Mouse (Mus musculus) spleen, adult 2 months (tissue): ENCODE results near the gene Snrpb2. TPM values are rescaled to one million over a fixed set of nuclear protein-coding genes. Genes with fewer than 3 reads are reported as not detected.

ENCODE experiments used
- DNase-seq, 2 experiments: peaks; one replicate each; pipeline versions ENCODE4 v3.0.0 to v3.0.0-alpha.2; 2012 to 2021; ENCODE audit warnings: low spot score in 2 of 2, low read depth in 1 of 2
- H3K27ac ChIP-seq: fragments of 200-500 bp; 2 replicates; pipeline ENCODE4 v1.5.1; 2012; ENCODE audit warnings: low read length, inconsistent platforms; ENCODE audit not compliant: insufficient read depth
- H3K27me3 ChIP-seq: fragments of 200-500 bp; 2 replicates; pipeline ENCODE4 v1.6.1; 2012; ENCODE audit warnings: mild to moderate bottlenecking, moderate library complexity, low read length, inconsistent platforms; ENCODE audit not compliant: control insufficient read depth, insufficient read depth
- H3K36me3 ChIP-seq: fragments of 200-500 bp; 2 replicates; pipeline ENCODE4 v1.6.1; 2012; ENCODE audit warnings: mild to moderate bottlenecking, low read length, inconsistent platforms; ENCODE audit not compliant: control insufficient read depth, insufficient read depth
- H3K4me1 ChIP-seq: fragments of 200-500 bp; 2 replicates; pipeline ENCODE4 v1.6.1; 2011; ENCODE audit warnings: inconsistent platforms; ENCODE audit not compliant: control insufficient read depth, insufficient read depth, insufficient read length
- H3K4me3 ChIP-seq: fragments of 200-500 bp; 2 replicates; pipeline ENCODE4 v1.5.1; 2011; ENCODE audit warnings: mild to moderate bottlenecking, inconsistent platforms; ENCODE audit not compliant: insufficient read depth, insufficient read length; ENCODE audit errors: extremely low read depth
- CTCF ChIP-seq: fragments of 200-500 bp; IDR thresholded peaks from 2 replicates; pipeline ENCODE4 v1.5.1; 2011; ENCODE audit warnings: mild to moderate bottlenecking, inconsistent platforms; ENCODE audit not compliant: insufficient read depth, insufficient read length, insufficient replicate concordance; ENCODE audit errors: extremely low read depth
- POLR2A ChIP-seq: fragments of 200-500 bp; IDR thresholded peaks from 2 replicates; pipeline ENCODE4 v1.6.1; 2011; ENCODE audit warnings: low read depth, low read length, inconsistent platforms
- WGBS: fragments of 180-500 bp; shearing (Covaris S2); methylation state at CpG from one replicate; pipeline ENCODE4 v1.1.7; 2018; 5-methylcytosine and 5-hydroxymethylcytosine counted together
- polyA plus RNA-seq: library from polyadenylated mRNA; depleted of rRNA; stranded (reverse); fragments of >200 nt; gene quantifications from 2 replicates; pipeline ENCODE4 v1.2.3, GENCODE M21; 2012

Snrpb2 gene
- polyA plus RNA-seq, 1 experiment, result 2.0 TPM

DNA sequence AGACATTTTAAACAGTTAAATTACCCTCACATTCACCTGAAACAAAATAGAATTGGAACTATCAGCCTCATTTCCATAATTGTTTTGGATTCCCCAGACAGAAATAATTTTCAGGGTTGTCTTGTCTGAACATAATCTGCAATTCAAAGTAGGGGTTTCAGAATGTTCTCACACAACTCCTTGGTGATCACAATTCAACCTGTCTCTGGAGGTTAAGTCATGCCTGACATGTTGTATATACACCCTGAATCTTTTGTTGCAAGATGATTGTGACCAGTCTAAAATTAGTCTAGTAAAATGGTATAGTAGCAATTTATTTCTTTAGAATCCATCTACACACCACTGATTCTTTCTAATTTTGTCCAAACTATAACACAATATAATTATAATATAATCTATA, 7.6 kb upstream of the Snrpb2 start:
- no peak overlapping the region for H3K27ac ChIP-seq
- TF ChIP-seq POLR2A (no peak), CTCF (no peak)
- no peak for DNase-seq
- no peak overlapping the region for H3K4me3 ChIP-seq
- no peaks in the 10 kb centered on the region for H3K4me1 ChIP-seq
- H3K36me3 ChIP-seq, result no peaks in the 10 kb centered on the region
- H3K27me3 ChIP-seq, result no peaks in the 10 kb centered on the region

DNA sequence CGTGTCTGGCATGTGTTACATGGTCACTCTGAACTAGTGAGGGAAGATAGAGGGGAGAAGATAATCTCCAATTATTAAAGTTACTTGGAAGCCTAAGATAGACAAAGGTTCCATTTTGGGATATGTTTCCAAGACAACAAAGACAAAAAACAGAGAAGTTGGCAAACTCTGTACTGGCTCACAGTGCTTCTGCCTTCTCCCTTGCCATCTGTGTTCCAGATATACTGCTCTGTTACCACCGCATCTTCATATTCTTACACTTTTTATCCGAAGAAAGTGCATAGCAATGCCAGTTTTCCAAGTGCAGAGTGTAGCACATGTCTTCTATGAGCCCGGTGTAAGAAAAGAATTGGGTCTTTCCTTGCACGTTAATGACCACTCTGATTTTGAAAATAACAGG, 6.1 kb upstream of the Snrpb2 start:
- DNase-seq, result no peak
- Histone ChIP-seq H3K4me3 (no peak overlapping the region), H3K4me1 (no peaks in the 10 kb centered on the region), H3K36me3 (no peaks in the 10 kb centered on the region), H3K27ac (no peak overlapping the region), H3K27me3 (no peaks in the 10 kb centered on the region)
- no peak for TF ChIP-seq CTCF
- TF ChIP-seq POLR2A, result no peak
- 72% methylated on average over 5 of the region's 5 CpGs for WGBS

DNA sequence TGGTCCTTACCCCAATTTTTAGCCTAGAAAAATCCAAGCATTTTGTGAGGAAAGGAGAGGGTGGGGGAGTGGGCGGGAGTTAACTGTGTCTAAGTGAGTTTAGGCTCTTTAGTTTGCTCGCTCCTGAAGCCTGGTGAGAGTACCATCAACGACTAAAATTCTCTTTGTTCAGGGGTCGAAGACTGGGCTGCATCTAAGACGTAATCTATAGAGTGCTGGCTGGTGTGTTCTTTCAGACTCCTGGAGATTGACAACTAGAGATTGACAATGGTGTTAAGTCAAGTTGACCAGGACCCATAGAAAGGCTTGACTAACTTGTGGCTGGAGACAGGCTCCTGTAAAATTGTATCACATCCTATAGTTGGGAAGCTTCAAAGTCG, 417 bp upstream of the Snrpb2 start:
- 67% methylated on average over 6 of the region's 6 CpGs for WGBS

DNA sequence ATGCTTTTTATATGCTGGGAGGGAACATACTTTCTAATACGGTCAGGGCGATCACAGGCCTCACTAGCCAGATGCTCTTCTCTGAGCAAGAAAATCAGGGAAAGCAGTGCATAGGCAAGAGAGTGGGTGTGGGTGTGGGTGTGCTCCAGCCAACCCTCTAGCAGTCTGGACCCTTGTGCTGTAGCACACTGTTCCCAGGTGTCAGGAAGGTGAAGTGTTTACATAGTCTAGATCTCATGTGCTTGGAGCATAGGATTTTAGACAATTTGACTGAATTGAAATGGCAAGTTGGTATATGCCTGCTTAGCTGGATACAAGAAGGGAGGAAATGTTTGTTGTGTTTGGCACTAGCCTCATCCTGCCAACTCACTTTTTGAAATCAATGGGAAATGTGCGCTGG, 3.1 kb downstream of the Snrpb2 start:
- peaks cover 3% of the 10 kb centered on the region; the same call in 1 of the 2 replicates for H3K4me1 ChIP-seq
- TF ChIP-seq CTCF (no peak), POLR2A (no peak)
- H3K36me3 ChIP-seq, result peaks cover 17% of the 10 kb centered on the region
- H3K27me3 ChIP-seq, result no peaks in the 10 kb centered on the region
- 96% methylated on average over 3 of the region's 3 CpGs for WGBS
- no peak for DNase-seq
- no peak overlapping the region for H3K27ac ChIP-seq
- no peak overlapping the region for H3K4me3 ChIP-seq

More for the DNA sequence above, 417 bp upstream of the Snrpb2 start:
- Histone ChIP-seq H3K27ac (no peak overlapping the region), H3K27me3 (no peaks in the 10 kb centered on the region), H3K4me1 (peaks cover 3% of the 10 kb centered on the region; the same call in 1 of the 2 replicates), H3K4me3 (peak overlapping the region; percentile 97), H3K36me3 (peaks cover 1% of the 10 kb centered on the region; the same call in 1 of the 2 replicates)
- DNase-seq, result no peak
- TF ChIP-seq CTCF (no peak), POLR2A (no peak)

DNA sequence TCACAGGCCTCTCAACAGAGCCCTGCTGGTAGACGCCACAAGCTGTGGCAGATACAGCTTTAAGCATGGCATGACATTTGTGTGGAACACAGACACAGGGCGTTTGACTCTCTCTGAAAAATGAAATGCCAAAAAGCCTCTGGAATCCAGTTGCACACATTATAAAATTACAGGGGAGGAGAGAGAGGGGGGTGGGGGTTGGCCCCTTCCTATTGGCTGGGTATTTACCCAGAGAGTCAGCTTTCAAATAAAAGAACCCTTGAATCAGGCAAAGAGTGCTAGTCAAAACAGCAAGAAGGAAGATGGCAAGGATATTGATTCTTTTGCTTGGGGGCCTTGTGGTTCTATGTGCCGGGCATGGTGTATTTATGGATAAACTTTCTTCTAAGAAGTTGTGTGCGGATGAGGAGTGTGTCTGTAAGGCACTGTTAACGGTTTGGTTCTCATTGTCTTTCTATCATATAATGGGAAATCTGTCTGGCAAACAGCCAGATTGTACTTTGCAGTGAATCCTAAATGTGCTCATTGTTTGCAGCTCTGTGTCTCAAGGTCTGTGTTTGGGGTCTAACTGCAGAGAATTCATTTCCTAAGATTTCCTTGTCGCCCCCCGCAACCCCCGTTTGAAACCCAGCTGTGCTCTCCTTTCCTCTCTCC, 15.5 kb downstream of the Snrpb2 start, which contains the start of gene Otor:
TSS of gene Otor (plus strand) at position 276 of the 654 bp plus-strand sequence.
- H3K27me3 ChIP-seq, result no peaks in the 10 kb centered on the region
- no peak for DNase-seq
- H3K27ac ChIP-seq, result no peak within 1 kb of the TSS
- H3K4me1 ChIP-seq, result no peaks in the 10 kb centered on the region
- no peak within 1 kb of the TSS for H3K4me3 ChIP-seq
- TF ChIP-seq POLR2A, result no peak
- TF ChIP-seq CTCF, result no peak
- WGBS, result 86% methylated on average over 8 of the region's 8 CpGs
- H3K36me3 ChIP-seq, result no peaks in the 10 kb centered on the region

DNA sequence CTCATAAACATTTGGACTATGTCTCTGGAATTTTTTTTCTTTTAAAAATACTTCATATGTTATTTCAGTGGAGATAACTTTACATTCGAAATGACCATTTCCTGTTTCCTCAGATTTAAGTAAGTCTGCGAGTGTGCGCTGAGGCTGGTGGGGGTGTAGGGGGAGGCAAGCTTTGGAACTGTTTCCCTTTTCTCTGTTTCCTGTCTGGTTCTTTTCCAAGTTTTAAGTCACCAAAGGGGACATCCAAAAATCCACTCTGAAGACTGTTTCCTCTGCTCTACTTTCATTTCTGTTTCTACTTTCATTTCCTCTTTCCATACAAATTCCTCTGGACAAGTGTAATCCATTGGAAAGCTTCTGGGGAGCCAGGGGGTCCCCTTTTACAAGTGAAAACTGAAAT, 18.9 kb downstream of the Snrpb2 start:
- WGBS, result 3% methylated on average over 3 of the region's 3 CpGs
- Histone ChIP-seq H3K4me1 (no peaks in the 10 kb centered on the region), H3K4me3 (no peak overlapping the region), H3K27ac (no peak overlapping the region), H3K27me3 (no peaks in the 10 kb centered on the region), H3K36me3 (no peaks in the 10 kb centered on the region)
- DNase-seq, result no peak
- TF ChIP-seq CTCF, result no peak
- no peak for TF ChIP-seq POLR2A

DNA sequence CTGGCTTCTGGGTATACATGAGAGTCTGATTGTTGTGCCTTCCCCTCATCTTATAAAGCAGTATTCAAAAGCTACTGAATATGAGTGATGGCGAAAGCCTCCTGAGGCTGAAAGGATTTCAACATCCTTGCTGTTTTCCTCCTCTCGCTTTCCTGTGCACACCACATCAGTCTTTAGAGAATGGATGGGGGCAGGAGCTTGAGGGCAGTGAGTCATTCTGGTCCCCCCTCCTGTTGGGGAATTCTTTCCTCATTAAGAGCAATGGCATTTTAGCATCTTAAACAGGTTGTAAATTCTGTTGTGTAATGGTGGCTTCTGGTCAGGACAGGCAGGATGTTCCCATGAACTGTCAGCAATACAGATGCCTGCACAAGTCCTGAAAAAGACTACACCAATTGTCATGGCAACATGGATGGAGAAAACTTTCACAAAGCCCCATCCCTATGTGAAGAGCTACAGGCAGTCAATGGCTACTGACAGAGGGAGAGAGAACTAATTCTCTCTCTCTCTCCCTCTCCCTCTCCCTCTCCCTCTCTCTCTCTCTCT, 22.1 kb downstream of the Snrpb2 start:
- TF ChIP-seq CTCF (no peak), POLR2A (no peak)
- 61% methylated on average over 2 of the region's 2 CpGs for WGBS
- no peak for DNase-seq
- Histone ChIP-seq H3K27me3 (no peaks in the 10 kb centered on the region), H3K27ac (no peak overlapping the region), H3K4me1 (no peaks in the 10 kb centered on the region), H3K4me3 (no peak overlapping the region), H3K36me3 (no peaks in the 10 kb centered on the region)
